Mouse (Mus musculus) frontal cortex, postnatal 14 days (tissue): ENCODE data around the gene Zfp775.

ENCODE experiments used
- DNase-seq, 2 experiments: peaks; one replicate each; pipeline ENCODE4 v3.0.0; 2022; ENCODE audit warnings: low spot score in 2 of 2

The Zfp775 gene

GRCm38 (mm10) chr6:48601271-48602079 is at the start of gene Zfp775:
Gene Zfp775, plus strand, starts transcription at chr6:48602063.
- peak; percentile 90 to 95 for DNase-seq

DNA sequence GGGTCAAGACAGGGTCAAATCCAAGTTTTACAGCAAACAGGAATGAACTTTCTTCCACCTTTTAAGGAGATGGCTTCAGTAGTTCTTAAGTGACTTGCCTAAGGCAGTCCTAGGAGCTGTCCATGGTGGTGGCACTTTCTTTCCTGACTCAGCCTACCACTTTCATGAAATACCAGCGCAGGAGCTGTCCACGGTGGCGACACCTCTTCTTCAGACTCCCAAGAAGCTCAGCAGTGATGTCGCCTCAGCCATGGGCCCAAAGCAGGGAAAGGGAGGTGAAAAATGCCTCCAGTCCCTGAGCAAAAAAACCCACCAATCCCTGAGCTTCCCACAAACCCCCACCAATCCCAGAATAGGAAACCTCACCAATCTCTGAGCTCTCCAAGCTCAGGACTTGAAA is 48.9 kb upstream of the Zfp775 start:
- DNase-seq, result no peak

DNA sequence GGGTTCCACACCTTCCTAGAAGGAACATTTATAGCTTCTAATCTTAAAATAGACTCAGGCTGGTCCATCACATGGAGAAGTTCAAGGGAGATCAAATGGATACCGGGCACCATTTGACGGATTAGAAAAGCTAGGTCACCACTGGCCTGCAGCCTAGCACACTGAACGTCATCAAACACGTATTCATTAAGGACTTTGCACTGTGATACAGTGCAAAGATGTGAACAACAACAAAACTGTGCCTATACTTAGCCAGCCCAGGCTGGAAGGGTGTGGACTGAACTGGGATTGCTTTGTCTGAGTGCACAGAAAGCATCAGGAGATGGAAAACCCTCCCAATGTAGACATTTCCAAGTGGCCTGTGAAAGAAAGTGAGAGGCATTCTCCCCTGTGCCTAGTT is 48.0 kb upstream of the Zfp775 start:
- no peak for DNase-seq

- peak; percentile 95 to 96 for DNase-seq
Observed at GRCm38 (mm10) chr6:48554280-48555103, 47.4 kb upstream of the Zfp775 start, which contains the start of gene Lrrc61. Gene Lrrc61, plus strand, starts transcription at chr6:48554796.

- peak in 1 of 2 experiments; percentile 45 for DNase-seq
Observed at GRCm38 (mm10) chr6:48555104-48555890, 46.6 kb upstream of the Zfp775 start.

GRCm38 (mm10) chr6:48555956-48556355 is 45.9 kb upstream of the Zfp775 start:
- DNase-seq, result no peak

DNA sequence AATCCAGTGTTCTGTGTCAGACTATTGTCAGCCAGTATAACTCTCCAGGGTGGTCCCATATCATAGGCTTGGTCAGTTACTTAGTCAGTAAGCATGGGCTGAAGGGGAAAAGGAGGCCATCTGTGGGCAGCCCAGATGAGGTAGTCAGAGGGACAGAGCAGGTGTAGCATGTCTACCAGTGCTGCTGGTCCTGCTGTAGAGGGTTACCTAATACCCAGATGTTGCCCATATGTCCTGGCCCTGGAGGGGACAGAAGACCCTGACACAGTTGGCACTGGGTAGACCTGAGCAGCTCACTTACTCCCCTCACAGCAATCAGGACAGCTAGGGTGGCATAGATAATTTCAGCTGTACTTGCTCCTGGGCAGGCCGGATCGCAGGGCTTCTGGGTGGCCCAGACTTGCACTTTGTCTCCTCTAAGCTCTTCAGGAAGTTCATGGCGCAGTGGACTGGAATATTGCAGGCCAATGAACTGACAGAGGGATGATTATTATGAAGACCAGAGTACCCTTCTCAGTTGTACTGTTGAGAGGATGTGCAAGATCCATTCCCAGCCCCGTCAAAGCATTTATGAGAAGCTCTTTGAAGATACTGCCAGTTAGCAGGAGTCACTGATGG is 36.1 kb upstream of the Zfp775 start:
- no peak for DNase-seq

DNA sequence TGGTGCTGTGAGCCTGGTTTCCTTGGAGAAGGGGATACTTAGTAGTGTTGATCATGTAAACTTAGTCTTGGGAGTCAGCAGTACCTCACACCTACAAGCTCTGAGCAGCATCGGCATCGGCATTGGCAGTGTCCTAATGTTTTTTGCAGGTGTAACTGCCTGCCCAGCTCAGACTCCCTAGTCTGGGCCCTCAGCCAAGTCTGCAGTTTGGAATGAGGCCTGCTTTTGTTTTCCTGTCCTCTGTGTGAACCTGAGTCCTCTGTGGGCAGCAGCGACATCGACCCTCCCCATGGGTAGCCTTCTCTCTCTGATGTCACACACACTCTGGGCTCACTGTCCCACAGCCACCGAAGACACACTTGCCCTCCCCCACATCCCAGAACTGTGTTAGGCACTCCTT is 35.6 kb upstream of the Zfp775 start:
- no peak for DNase-seq

GRCm38 (mm10) chr6:48568036-48568984 is 33.6 kb upstream of the Zfp775 start:
- DNase-seq, result no peak

DNA sequence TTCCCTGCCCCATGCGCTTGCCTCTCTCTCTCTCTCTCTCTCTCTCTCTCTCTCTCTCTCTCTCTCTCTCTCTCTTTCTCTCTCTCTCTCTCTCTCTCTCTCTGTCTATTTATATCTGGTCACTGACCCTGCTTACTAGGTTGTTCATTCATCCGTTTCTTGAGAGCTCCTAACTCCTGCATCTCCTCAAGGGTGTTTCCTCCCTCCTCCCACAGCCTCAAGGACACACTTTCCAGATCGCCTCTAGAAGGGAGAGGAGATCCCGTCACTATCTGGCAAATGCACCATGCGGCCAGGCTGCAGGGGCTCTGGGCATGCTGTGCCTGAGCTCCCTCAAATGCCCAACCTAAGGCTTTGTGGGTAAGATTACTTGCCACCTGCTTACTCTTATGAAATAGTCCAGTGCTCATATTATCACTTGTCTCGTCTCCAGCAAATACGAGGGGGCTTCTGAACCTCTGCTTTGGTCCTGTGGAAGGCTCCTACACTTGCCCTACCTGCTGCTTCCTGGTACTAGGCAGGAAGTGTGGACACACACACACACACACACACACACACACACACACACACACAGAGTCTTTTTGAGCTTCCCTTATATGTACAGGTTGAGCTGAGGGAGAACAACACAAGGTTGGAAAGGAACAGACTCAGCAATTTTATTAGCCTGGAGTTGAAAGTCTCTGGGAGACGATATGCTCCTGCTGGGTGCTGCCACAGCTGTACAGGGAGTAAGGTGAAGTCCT is 32.6 kb upstream of the Zfp775 start:
- no peak for DNase-seq

DNA sequence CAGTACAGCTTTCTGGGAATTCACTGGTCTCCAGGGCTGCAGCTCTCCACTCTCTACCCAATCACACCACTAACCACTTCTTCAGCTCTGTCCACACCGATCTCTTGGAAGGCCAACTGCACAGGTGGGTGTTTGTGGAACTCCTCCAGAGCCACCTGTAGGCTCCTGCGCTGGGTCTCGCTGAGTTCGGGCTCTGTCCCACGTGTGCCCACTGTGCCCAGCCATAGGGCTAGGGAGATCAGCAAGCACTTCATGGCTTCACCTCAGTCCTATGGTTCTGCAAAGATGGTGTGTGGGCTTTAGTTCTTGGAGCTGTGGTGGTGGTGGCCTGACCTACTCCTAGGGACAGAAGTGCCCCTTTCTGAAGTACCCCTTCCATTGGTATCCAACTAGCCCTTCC is 29.8 kb upstream of the Zfp775 start:
- DNase-seq, result no peak

- DNase-seq, result no peak
Observed at GRCm38 (mm10) chr6:48572572-48573061, 29.2 kb upstream of the Zfp775 start, which contains the start of gene Rarres2. Gene Rarres2, minus strand, starts transcription at chr6:48572789.

DNA sequence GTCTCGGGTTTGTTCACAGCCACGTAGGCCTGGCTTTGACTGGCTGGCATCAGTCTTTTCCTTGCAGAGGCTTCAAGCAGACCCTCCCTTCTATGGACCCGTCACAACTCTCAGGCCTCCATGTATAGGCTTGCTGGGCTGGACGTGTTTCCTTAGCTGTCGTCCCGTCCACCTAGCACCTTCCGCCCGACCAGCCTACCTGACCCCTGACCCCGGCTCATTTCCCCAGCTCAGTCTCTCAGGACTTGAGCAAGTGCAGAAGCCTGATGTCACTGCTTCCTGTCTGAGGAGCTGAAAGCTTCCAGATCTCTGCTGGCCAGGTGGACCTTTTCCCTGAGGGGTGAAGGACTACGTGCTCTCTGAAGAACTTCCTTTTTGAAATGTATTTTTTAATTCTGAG is 28.6 kb upstream of the Zfp775 start:
- no peak for DNase-seq

- DNase-seq, result no peak
Observed at GRCm38 (mm10) chr6:48573981-48574380, 27.9 kb upstream of the Zfp775 start.

DNA sequence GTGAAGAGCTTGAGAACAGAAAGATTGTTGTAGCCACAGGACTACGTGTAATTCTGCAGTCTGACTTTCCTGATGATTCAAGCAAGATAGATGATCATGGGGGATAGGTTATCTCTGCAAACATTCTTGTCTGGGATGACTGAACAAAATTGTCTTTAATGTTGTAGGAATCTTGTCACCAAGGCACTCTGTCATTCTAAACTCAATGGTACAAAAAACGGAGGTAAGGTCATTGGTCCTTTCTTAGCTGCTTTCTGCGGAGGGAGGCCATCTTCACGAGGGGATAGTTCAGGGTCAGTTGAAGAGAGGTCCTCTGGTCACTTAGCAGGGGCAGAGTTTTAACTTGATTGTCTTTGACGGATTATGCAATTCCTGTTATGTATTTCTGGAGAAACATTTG is 23.1 kb upstream of the Zfp775 start:
- DNase-seq, result no peak

GRCm38 (mm10) chr6:48579215-48579648 is 22.6 kb upstream of the Zfp775 start:
- DNase-seq, result no peak

- DNase-seq, result no peak
Observed at GRCm38 (mm10) chr6:48581257-48581656, 20.6 kb upstream of the Zfp775 start.

- DNase-seq, result no peak
Observed at GRCm38 (mm10) chr6:48582037-48582436, 19.8 kb upstream of the Zfp775 start.

GRCm38 (mm10) chr6:48589194-48589750 is 12.6 kb upstream of the Zfp775 start, which contains the start of gene Gm45021:
Gene Gm45021, plus strand, starts transcription at chr6:48589610.
- no peak for DNase-seq
